Mouse (Mus musculus): Measurements from ENCODE around the gene Bpifb4. TPM values are rescaled to one million over a fixed set of nuclear protein-coding genes. Genes with fewer than 3 reads are reported as not detected.

The Bpifb4 gene
- total and polyA plus RNA-seq, 3 experiments = not detected

DNA sequence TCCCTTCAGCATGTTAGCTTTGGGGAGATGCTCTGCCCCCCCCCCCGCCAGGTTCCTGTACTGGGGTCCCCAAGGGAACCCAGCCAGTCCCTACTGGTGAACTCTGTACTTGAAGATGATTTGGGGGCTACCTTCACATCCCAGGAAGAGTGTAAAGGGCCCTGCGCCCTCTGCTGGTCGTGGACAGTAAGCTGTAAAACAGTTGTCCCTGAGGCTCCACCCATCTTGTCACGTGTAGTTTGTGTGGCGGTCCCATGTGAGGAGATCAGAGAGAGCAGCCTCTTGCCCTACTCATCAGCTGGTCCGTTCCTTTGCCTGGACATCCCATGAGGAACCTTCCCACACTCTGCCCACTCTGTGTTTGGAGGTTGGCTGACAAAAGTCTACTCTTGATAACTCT lies 15.8 kb downstream of the Bpifb4 start:
- no peaks in the 10 kb centered on the region for H3K36me3 ChIP-seq (replicated peaks in 1 of 2; ENCODE audit: control insufficient read depth in 1 of 2, insufficient read depth in 1 of 2, low read length in 1 of 2)
- H3K9ac ChIP-seq (ENCODE audit: insufficient read depth, low read depth) = no peak overlapping the region
- no peaks in the 10 kb centered on the region for H3K79me2 ChIP-seq (replicated peaks; ENCODE audit: control insufficient read depth, extremely low read depth, insufficient read depth, poor library complexity, severe bottlenecking)
- in situ Hi-C loops (cut with MboI; ENCODE audit: low pct_ligation_motif_present, low pct_unique_long_range_greater_than_20kb, low sequenced_read_pairs) = no loop called here
- peak; percentile 49 to 74 for TF ChIP-seq CTCF (conservative IDR thresholded peaks at IDR 0.05 in 1 of 2, IDR thresholded peaks at IDR 0.05 in 1 of 2; ENCODE audit: low read depth in 2 of 2, low read length in 2 of 2)
- no peak for TF ChIP-seq HCFC1 (IDR thresholded peaks at IDR 0.05; ENCODE audit: low read depth, low read length)
- TF ChIP-seq MXI1 (IDR thresholded peaks at IDR 0.05; ENCODE audit: low read depth, low read length) = no peak
- no peak for TF ChIP-seq UBTF (IDR thresholded peaks at IDR 0.05; ENCODE audit: low read depth, low read length)
- no peak; the same call in 1 of the 2 replicates for TF ChIP-seq RAD21 (IDR thresholded peaks at IDR 0.05; ENCODE audit: low read depth, low read length)
- TF ChIP-seq CHD2 (IDR thresholded peaks at IDR 0.05; ENCODE audit: low read length) = no peak
- TF ChIP-seq RCOR1 (conservative IDR thresholded peaks at IDR 0.05; ENCODE audit: low read depth, low read length) = no peak
- TF ChIP-seq MYC (IDR thresholded peaks at IDR 0.05; ENCODE audit: low read depth, low read length) = no peak
- TF ChIP-seq JUND (conservative IDR thresholded peaks at IDR 0.05; ENCODE audit: low read depth, low read length) = no peak
- TF ChIP-seq ZC3H11A (IDR thresholded peaks at IDR 0.05; ENCODE audit: low read depth, low read length) = no peak
- no peak for TF ChIP-seq ZNF384 (IDR thresholded peaks at IDR 0.05; ENCODE audit: low read depth, low read length)
- TF ChIP-seq EP300 (IDR thresholded peaks at IDR 0.05; ENCODE audit: low read length) = no peak
- TF ChIP-seq NRF1 (IDR thresholded peaks at IDR 0.05; ENCODE audit: low read depth, low read length) = no peak
- TF ChIP-seq MAZ (IDR thresholded peaks at IDR 0.05; ENCODE audit: low read depth, low read length) = no peak
- no peak for TF ChIP-seq KAT2A (IDR thresholded peaks at IDR 0.05; ENCODE audit: insufficient replicate concordance, low read length)
- TF ChIP-seq E2F4 (IDR thresholded peaks at IDR 0.05; ENCODE audit: insufficient replicate concordance, low read depth, low read length) = no peak
- TF ChIP-seq NELFE (IDR thresholded peaks at IDR 0.05; ENCODE audit: low read depth, low read length) = no peak
- TF ChIP-seq ELF1 (IDR thresholded peaks at IDR 0.05; ENCODE audit: low read depth, low read length) = 0 out of 2 replicates have a peak, but pooled peaks have one; percentile 14
- TF ChIP-seq POLR2AphosphoS2 (IDR thresholded peaks at IDR 0.05; ENCODE audit: low read depth, low read length) = no peak
- no peak for TF ChIP-seq MEF2A (IDR thresholded peaks at IDR 0.05; ENCODE audit: borderline replicate concordance, low read depth, low read length)
- TF ChIP-seq JUN (IDR thresholded peaks at IDR 0.05; ENCODE audit: insufficient read depth, low read depth, low read length) = no peak
- no peak for TF ChIP-seq POLR2A (IDR thresholded peaks at IDR 0.05; ENCODE audit: low read depth, low read length)
- peak; percentile 50 for TF ChIP-seq USF2 (conservative IDR thresholded peaks at IDR 0.05; ENCODE audit: low read depth, low read length)
- TF ChIP-seq IRF4 (IDR thresholded peaks at IDR 0.05; ENCODE audit: low read depth, low read length) = no peak
- TF ChIP-seq ETS1 (conservative IDR thresholded peaks at IDR 0.05; ENCODE audit: low read depth, low read length) = no peak
- TF ChIP-seq TCF12 (IDR thresholded peaks at IDR 0.05; ENCODE audit: low read depth, low read length) = no peak
- TF ChIP-seq MAX (IDR thresholded peaks at IDR 0.05; ENCODE audit: low read length) = peak; percentile 43; the same call in 1 of the 2 replicates
- TF ChIP-seq BHLHE40 (IDR thresholded peaks at IDR 0.05; ENCODE audit: low read depth, low read length) = peak; percentile 78
- TF ChIP-seq SIN3A (IDR thresholded peaks at IDR 0.05; ENCODE audit: low read length) = no peak
- no peak for TF ChIP-seq PAX5 (IDR thresholded peaks at IDR 0.05; ENCODE audit: low read length)
- no peak for TF ChIP-seq CHD1 (IDR thresholded peaks at IDR 0.05; ENCODE audit: low read depth, low read length)
- no peak for TF ChIP-seq TBP (conservative IDR thresholded peaks at IDR 0.05; ENCODE audit: low read depth, low read length)
- peak; percentile 26; the same call in 1 of the 2 replicates for TF ChIP-seq SMC3 (IDR thresholded peaks at IDR 0.05; ENCODE audit: low read depth, low read length)
- TF ChIP-seq MAFK (IDR thresholded peaks at IDR 0.05; ENCODE audit: insufficient replicate concordance, low read length) = no peak
- no peak for TF ChIP-seq ZKSCAN1 (IDR thresholded peaks at IDR 0.05; ENCODE audit: borderline replicate concordance, low read depth, low read length)
- peak; percentile 52 for TF ChIP-seq USF1 (IDR thresholded peaks at IDR 0.05; ENCODE audit: low read depth, low read length)
- TF ChIP-seq GABPA (IDR thresholded peaks at IDR 0.05; ENCODE audit: insufficient replicate concordance, low read depth, low read length) = no peak
- TF ChIP-seq ZMIZ1 (IDR thresholded peaks at IDR 0.05; ENCODE audit: low read depth, low read length) = no peak
- dilution Hi-C loops (cut with MboI; ENCODE audit: extremely low pct_ligation_motif_present, extremely low pct_unique_long_range_greater_than_20kb, low sequenced_read_pairs) = no loop called here
- no peak overlapping the region for H3K27ac ChIP-seq (ENCODE audit: insufficient read depth, low read depth)
- H3K4me2 ChIP-seq (ENCODE audit: insufficient read depth, low read depth, poor library complexity, severe bottlenecking) = peak overlapping the region; percentile 58
- peak; percentile 56 for DNase-seq (ENCODE audit: extremely low read depth)
- H3K27me3 ChIP-seq (replicated peaks) = peaks cover 62% of the 10 kb centered on the region
- no peak overlapping the region for H3K4me3 ChIP-seq (replicated peaks in 1 of 3; ENCODE audit: low read depth in 2 of 3, low read length in 2 of 3, poor library complexity in 1 of 3)
- peaks cover 10 to 12% of the 10 kb centered on the region in 2 experiments for H3K4me1 ChIP-seq (ENCODE audit: control insufficient read depth in 1 of 2, insufficient read depth in 2 of 2)
- no peaks in the 10 kb centered on the region for H3K9me3 ChIP-seq (replicated peaks; ENCODE audit: low read length)
